Mouse (Mus musculus): ENCODE measurements around the gene Hoxa7.

Hoxa7 gene

DNA sequence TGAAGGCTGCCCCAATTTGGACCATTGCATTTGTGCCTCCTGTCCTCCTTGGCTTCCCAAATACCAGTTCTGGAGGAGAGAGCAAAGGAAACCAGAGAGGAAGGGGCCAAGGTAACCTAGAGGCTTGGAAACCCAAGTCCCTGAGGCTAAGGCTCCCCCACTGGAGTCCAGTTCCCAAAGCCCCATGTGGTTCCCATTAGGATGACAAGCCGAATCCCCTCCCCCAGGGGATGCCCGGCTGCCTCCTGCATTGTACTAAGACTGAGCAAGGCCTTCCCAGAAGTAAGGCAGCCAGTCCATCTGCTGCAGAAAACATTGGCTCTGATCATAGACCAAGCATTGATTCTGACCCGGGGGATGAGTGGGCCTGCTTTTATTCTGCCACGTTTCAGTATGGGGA lies 50.3 kb downstream of the Hoxa7 start:
- no peak for DNase-seq

DNA sequence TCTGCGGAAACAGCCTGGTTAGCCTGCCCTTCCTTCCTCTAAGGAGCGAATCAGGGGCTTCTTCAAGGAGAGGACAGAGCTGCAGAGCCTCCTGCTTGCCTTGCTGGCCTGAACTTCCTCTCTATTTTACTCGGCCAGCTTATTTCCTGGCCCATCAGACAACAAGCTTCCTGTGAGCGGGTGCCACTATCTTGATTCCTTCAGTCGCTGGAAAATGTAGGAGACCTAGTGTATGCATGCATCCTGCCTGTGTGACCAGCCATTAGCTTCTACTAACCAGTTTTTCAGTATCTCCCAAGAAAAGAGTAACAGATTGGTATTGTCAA lies 50.8 kb downstream of the Hoxa7 start:
- DNase-seq, result no peak

DNA sequence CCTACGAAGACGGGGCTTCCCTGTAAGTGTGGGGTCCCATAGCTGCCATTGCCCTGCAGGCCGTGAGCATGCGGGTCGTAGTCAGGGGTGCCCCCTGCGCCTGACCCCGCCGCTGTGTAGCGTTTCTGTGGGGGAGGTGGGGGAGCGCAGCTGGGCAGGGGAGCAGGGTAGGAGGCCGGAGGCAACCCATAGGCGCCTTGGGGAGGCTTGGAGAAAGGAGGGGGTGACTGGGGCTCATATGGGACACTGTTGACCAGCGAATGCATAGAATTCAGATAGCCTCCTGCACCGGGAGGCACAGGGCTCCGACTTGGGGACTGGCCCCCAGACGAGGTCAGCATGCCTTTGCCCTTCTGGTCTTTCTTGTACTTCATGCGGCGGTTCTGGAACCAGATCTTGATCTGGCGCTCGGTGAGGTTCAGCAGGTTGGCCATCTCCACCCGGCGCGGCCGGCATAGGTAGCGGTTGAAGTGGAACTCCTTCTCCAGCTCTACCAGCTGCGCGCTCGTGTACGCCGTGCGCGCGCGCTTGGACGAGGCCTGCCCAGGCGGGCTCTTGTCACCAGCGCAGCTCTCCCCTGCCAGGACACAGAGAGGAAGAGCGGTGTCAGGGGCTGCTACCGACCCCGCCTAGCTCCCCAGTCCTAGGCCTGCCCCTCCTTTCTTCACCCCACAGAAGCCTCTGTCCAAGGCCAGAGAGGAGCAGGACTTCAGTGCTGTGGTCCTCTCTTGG lies 51.3 kb downstream of the Hoxa7 start:
- no peak for DNase-seq

DNA sequence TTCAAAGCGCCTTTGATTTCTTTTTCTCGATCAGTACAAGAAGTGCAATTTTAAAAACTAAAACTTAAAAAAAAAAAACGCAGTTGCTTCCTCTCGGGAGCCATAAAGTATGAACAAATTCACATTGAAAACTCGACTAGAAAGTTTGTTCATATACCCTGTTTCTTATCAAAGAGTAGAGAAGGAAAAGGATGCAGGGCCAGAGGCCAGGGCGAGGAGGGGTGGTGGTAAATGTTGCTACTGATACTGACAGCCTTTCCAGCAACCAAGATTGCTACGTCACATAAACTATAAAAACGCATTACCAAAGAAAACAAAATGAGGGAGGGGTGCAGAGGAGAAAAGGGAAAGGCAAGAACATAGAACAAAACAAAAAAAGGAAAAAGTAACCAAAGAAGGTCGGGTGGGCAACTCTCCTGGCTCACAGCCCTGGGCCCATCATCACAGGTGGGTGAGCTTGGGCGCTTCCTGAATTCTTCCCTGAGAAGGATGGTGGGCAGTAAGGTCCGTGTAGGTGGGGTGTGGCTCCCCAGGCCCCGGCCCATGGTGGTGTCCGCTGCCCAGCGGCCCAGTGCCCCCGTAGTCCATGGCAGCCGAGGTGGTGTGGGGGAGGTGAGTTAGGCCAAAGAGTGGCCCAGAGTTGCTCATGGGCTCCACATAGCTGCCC lies 52.0 kb downstream of the Hoxa7 start:
- no peak for DNase-seq

DNA sequence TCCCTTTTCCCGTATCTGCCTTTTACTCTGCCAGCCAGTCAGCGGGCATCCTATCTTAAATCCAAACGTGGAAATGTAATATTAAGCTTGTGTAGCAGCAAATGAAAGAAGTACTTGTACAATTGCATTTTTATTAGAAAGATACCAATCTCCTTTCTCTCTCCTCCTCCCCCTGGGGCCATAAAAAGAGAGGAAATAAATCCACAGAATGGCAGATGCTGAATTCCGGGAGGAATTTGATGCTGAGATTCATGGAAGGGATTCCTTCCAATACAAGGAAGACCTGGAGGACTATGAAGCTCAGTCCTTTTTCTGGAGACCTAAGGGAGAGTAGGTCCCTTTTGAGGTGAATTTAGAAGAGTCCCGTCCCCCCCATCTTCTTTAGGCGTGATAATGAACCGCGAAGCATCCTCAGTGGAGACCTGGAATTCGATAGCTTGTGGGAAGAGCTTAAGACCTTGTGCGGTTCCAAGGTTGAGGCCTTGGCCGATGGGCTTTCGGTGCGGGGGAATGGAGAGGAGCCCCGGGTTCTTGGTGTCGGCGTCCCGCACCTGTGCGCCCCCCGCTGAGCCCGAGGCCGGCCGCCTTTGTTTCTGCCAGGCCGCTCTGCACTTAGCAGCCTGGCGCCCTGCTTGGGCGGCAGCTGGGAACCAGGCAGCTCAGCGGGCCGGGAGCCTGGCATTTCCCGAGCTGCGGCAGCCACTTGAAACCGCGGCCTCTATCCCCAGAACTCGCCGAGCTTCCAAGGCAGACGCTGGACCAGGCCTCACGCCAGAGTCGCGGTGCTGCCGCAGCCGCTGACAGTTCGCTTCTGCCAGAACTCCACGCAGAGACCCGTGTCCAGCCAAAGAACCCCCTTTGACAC lies 53.2 kb downstream of the Hoxa7 start:
- no peak for DNase-seq

DNA sequence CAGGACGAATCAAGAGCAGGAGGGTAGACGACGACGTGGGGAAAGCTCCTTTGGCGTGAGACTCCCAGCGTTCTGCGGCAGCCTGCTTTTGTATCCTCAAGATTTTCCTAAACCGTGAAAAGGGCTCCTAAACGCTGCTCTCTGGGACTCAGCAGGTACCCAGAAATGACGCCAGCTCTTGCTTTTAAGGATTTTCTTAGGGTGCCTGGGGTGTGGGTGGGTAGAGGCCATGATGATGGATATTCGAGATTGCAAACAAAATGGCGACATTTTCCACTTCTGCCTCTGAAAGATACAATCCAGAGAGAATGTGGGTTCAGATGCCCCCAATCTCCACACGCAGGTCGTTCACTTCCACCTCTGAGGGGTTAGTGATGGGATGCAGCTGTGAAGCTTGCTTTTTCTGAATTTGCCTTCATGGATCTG lies 53.9 kb downstream of the Hoxa7 start:
- DNase-seq, result no peak

DNA sequence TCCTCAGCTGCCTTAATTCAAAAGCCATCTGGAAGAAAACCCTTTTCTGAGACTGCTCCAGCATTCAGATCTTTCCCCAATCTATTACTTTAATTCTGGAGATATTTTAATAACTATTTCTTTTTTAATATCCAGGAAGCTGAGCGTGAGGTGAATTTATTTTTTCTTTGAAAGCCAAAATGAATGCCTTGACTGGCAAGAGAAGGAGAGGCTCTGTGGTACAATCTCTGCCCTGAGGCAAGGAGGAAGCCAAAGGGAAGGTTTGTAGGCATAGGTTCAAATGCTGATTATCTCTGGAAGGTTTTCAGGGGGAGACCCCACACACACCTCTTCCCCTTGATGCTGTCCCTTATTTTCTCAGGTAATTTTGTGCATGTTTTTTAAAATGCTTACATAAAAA lies 54.5 kb downstream of the Hoxa7 start:
- no peak for DNase-seq

DNA sequence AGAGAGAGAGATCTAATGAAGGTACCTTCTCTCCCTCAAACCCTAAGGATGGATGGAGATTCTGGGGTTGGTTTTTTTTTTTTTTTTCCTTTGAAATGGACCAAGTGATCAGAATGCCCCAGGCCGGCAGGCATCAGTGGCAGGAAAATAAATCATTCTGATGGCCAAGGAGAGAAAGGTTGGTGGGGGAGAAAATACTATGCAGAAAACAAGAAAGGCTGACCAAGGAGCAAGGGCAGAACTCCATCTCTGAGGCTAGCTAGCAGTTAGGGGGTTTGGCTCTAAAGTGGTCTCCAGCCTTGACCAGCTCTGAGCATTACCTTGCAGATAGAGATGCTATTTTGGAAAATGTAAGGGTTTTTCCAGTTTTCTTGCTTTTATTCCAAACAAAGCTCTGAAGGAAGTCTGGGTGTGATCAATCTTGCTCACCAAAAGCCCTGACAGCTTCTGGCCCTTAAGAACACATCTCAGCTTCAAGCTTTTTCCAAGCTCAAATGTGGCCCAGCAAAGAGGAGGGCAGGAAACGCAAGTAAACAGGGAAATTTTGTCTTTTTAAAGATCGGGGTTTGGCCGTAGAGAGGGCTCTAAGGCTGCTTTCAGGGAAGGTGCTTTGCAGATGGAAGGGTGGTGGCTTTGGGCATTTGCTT lies 55.1 kb downstream of the Hoxa7 start:
- no peak for DNase-seq

DNA sequence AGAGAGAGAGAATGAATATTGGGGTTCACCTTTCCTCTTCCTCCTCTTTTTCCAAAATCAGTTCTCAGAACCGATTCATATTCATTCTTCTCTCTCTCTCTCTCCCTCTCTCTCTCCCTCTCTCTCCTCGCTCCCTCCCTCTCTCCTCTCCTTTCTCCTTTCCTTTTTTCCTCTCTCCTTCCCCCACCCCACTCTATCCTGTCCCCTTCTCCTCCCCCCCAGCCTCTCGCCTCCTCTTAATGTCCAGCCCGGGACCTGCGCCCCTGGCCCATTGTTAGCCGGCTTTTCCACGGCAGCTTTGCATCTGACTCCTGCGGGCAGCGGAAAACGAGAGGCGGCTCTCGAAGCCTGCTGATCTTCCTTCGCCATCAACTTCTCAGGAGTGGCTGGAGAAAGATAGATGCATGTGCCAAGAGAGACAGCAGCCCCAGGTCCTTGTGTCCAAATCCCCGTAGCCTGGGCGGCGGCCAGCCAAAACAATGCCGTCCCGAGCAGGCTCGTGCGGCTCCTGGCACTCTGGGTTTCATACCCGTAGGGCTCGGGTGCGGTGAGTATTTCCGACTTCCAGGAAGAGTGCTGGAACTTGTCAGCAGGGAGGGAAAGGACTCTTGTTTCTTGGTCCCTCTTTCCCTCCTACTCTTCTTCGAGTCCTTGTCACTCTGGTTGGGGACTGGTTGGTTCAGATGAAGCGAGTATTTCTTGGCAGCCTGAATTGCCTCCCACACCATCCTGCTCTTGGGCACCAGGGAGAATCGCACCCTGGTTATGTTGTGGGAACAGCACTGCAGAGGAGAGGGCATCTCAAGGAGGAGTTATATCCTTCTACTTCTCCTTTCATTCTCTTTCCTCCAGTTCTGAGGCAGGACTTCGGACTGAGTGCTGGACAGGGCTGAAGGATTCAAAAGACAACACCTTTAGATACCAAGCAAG lies 55.9 kb downstream of the Hoxa7 start:
- DNase-seq, result no peak

DNA sequence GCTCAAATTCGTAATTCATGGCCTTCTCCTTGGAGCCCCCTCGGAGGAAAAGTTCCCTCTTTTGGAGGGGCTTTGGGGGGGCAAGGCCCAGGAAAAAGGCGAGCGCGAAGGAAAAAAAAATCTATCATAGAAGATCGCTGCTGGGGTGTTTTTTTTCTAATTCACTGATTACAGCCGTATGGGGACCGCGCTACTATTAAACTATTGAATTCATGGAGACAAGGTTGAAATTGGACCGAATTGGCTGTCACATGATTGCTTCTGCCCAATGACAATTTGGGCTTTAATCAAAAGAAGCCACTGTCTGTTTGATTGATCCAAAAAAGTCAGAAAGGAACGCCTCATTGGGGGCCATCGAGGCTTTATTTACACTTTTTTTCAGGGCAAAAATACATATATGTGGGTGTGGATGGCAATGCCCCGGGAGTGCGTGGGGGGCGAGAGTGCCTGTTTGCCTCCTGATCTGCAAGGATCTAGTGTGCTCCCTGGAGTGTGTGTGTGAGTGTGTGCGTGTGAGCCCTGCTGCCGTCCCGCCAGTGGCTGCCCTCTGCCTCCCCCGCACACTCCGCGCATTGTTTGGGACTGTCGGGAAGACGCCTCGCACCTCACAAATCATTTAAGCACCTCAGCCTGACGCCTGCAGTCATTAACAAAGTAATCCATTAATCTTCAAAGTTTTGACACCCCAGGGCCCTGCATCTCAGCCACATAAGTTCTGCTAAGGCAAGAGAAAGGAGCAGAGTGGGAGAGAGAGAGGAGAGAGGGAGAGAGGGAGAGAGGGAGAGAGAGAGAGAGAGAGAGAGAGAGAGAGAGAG lies 56.8 kb downstream of the Hoxa7 start, which contains the start of gene Hoxa2:
Hoxa2 (minus strand) TSS at position 206 of the 815 bp plus-strand sequence.
- DNase-seq, result no peak
